Mouse (Mus musculus): ENCODE results near the gene Abl2.
A peak's percentile ranks its signal among the peaks of the same experiment; 100 is the strongest.

DNA sequence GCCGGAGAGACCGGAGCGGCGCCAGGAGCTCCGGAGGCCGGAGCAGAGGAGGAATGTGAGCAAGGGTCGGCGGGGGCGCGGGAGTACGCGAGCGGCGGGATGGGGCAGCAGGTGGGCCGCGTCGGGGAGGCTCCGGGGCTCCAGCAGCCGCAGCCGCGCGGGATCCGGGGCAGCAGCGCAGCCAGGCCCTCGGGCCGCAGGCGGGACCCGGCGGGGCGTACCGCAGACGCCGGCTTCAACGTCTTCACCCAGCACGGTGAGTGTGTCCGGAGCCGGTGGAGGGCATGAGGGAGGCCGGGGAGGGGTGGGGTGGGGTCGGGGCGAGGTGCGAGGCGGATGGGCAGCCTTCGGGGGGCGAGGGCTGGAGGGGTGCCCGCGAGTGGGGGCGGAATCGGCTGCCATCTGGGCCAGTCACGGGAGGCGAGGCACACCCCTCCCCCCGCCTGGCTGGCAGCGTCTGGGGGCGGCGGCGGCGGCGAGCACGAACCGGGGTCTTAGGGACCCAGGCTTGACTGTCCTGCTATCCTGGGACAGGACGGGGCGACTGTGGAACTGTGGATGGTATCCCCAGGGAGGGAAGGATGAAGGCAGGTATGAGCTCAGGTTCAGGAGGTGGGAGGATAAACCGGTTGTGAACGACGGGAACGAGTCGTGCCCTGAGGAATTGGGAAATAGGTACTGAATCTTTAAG is 509 bp downstream of the Abl2 start:
- TF ChIP-seq CTCF (IDR thresholded peaks at IDR 0.05; ENCODE audit: control insufficient read depth, insufficient read depth, insufficient replicate concordance, low read depth, low read length) (0 out of 2 replicates have a peak, but pooled peaks have one; percentile 15), POLR2A (IDR thresholded peaks at IDR 0.05; ENCODE audit: control insufficient read depth, low read depth, low read length) (no peak)
